Mouse (Mus musculus): ENCODE data around the gene Vmn2r50.
"Not testable (repeated sequence)": the region's sequence is repeated elsewhere in the genome, so short reads cannot be mapped to it uniquely, and the experiment has no call there.

Gene Vmn2r50

DNA sequence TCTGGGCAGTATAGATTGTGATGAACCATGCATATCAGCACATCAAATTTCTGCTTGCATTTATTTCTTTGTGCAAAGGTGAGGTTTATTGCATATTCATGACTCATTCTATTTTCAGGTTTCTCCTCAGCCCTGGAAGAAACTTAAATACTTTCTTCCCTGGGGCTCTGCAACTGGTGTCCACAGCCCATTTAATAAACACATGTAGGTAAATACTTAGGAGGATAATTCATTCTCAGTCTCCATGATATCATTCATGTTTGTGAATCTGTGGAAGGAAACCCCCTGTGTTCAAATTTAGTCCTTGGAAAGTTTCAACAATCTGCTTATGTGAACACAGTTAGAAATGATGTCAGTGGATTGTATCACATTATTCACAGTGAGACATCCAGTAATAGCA, at the start of gene Vmn2r50:
TSS of gene Vmn2r50 (minus strand) at position 101 of the 400 bp plus-strand sequence.
- not testable (repeated sequence) for DNase-seq (ENCODE audit: low read depth, low spot score)

- not testable (repeated sequence) for DNase-seq (ENCODE audit: low read depth, low spot score)
Observed at GRCm38 (mm10) chr7:9992157-9992556, 60.9 kb downstream of the Vmn2r50 start, which contains the start of gene Vmn2r49. Gene Vmn2r49, minus strand, starts transcription at chr7:9992257.

Measured in embryo, embryonic 11.5 days (tissue).